Mouse (Mus musculus) lung, postnatal 0 days (tissue): Measurements from ENCODE around the gene Lrrc42.

Source experiments
- CTCF ChIP-seq: IDR thresholded peaks from 2 replicates; pipeline ENCODE4 v1.5.1; 2016; ENCODE audit warnings: antibody characterized with exemption, mild to moderate bottlenecking
- EP300 ChIP-seq: IDR thresholded peaks from 2 replicates; pipeline ENCODE4 v1.6.1; 2016; ENCODE audit warnings: antibody characterized with exemption, mild to moderate bottlenecking, control low read depth

- no peak for TF ChIP-seq CTCF
- TF ChIP-seq EP300: no peak
These were observed 21.2 kb upstream of the Lrrc42 start for GRCm38 (mm10) chr4:107274511-107274910.
